Mouse (Mus musculus) heart, postnatal 0 days (tissue): ENCODE results near the gene Samd13.

Experiments
- CTCF ChIP-seq: IDR thresholded peaks from 2 replicates; pipeline ENCODE4 v1.5.1; 2016; ENCODE audit warnings: antibody characterized with exemption, control low read depth, low read depth
- EP300 ChIP-seq: IDR thresholded peaks from 2 replicates; pipeline ENCODE4 v1.6.1; 2016; ENCODE audit warnings: antibody characterized with exemption, low read depth

- TF ChIP-seq CTCF (no peak), EP300 (no peak)
Observed at GRCm38 (mm10) chr3:146602531-146602930, 82.9 kb downstream of the Samd13 start.
